Mouse (Mus musculus): ENCODE measurements around the gene Clic6. TPM values are rescaled to one million over a fixed set of nuclear protein-coding genes. Genes with fewer than 3 reads are reported as not detected.
A peak's percentile ranks its signal among the peaks of the same experiment; 100 is the strongest.

Clic6 gene
- total and polyA plus RNA-seq, 3 experiments = 0.24 to 1.2 TPM; not detected in 1

DNA sequence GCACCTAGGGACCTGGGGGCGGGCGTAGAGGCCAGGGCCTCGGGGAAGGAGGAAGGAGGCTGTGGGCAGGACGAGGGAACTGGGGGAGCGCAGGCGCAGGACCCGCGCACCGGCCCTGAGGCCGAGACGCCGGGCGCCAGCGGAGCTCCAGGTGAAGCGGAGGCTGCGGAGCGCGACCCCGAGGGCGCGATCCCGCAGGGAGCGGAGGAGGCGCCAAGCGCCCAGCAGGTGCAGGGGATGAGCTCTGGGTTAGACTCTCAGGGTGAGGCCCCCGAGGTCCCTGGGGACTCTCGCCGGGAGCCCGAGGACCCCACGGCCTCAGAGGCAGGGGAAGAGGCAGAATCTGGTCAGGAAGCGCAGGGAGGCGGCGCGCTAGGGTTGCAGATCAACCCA, 13.0 kb downstream of the Clic6 start:
- dilution Hi-C loops (cut with MboI; ENCODE audit: extremely low pct_ligation_motif_present, extremely low pct_unique_long_range_greater_than_20kb, low sequenced_read_pairs) = no loop called here
- Histone ChIP-seq H3K9ac (ENCODE audit: insufficient read depth, low read depth) (0 out of 2 replicates have a peak overlapping the region, but pooled peaks have one; percentile 1), H3K4me1 (ENCODE audit: control insufficient read depth in 1 of 2, insufficient read depth in 2 of 2) (peaks cover 9 to 42% of the 10 kb centered on the region in 2 experiments), H3K4me3 (replicated peaks in 1 of 3; ENCODE audit: low read depth in 2 of 3, low read length in 2 of 3, poor library complexity in 1 of 3) (peak overlapping the region in 2 of 3 experiments; percentile 10 to 39), H3K4me2 (ENCODE audit: insufficient read depth, low read depth, poor library complexity, severe bottlenecking) (peak overlapping the region; percentile 24), H3K9me3 (replicated peaks; ENCODE audit: low read length) (peaks cover 9% of the 10 kb centered on the region), H3K27me3 (replicated peaks) (no peaks in the 10 kb centered on the region), H3K27ac (ENCODE audit: insufficient read depth, low read depth) (no peak overlapping the region), H3K79me2 (replicated peaks; ENCODE audit: control insufficient read depth, extremely low read depth, insufficient read depth, poor library complexity, severe bottlenecking) (no peaks in the 10 kb centered on the region), H3K36me3 (replicated peaks in 1 of 2; ENCODE audit: control insufficient read depth in 1 of 2, insufficient read depth in 1 of 2, low read length in 1 of 2) (no peaks in the 10 kb centered on the region)
- no peak for DNase-seq (ENCODE audit: extremely low read depth)
- in situ Hi-C loops (cut with MboI; ENCODE audit: low pct_ligation_motif_present, low pct_unique_long_range_greater_than_20kb, low sequenced_read_pairs) = no loop called here
- TF ChIP-seq NRF1 (IDR thresholded peaks at IDR 0.05; ENCODE audit: low read depth, low read length) (peak; percentile 75), TCF12 (IDR thresholded peaks at IDR 0.05; ENCODE audit: low read depth, low read length) (no peak; the same call in 1 of the 2 replicates)

DNA sequence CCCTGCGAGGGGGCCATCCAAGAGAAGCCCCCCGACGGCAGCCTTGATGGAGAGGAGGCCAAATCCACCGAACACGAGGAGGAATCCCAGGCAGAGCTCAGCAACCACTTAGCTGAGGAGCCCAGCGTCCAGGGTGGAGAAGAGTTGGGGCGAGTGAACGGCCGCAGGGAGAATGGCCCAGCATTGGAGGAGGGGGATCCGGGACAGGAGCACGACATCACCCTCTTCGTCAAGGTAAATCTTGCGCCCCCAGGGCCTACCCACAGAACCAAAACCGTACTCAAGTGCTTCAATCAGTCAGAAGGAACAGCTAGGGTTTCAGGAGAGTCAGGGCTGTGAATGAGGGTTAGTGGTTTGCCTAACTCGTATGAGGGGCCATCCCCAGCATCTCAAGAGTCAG, 13.8 kb downstream of the Clic6 start:
- Histone ChIP-seq H3K36me3 (replicated peaks in 1 of 2; ENCODE audit: control insufficient read depth in 1 of 2, insufficient read depth in 1 of 2, low read length in 1 of 2) (no peaks in the 10 kb centered on the region), H3K4me2 (ENCODE audit: insufficient read depth, low read depth, poor library complexity, severe bottlenecking) (peak overlapping the region; percentile 24; the same call in 1 of the 2 replicates), H3K27ac (ENCODE audit: insufficient read depth, low read depth) (no peak overlapping the region), H3K9ac (ENCODE audit: insufficient read depth, low read depth) (no peak overlapping the region), H3K4me1 (ENCODE audit: control insufficient read depth in 1 of 2, insufficient read depth in 2 of 2) (peaks cover 12 to 46% of the 10 kb centered on the region in 2 experiments), H3K4me3 (replicated peaks in 1 of 3; ENCODE audit: low read depth in 2 of 3, low read length in 2 of 3, poor library complexity in 1 of 3) (peak overlapping the region in 2 of 3 experiments; percentile 13 to 39), H3K9me3 (replicated peaks; ENCODE audit: low read length) (peaks cover 9% of the 10 kb centered on the region), H3K27me3 (replicated peaks) (no peaks in the 10 kb centered on the region), H3K79me2 (replicated peaks; ENCODE audit: control insufficient read depth, extremely low read depth, insufficient read depth, poor library complexity, severe bottlenecking) (no peaks in the 10 kb centered on the region)
- DNase-seq (ENCODE audit: extremely low read depth) = peak; percentile 40
- TF ChIP-seq ZMIZ1 (IDR thresholded peaks at IDR 0.05; ENCODE audit: low read depth, low read length) = no peak
- TF ChIP-seq MAX (IDR thresholded peaks at IDR 0.05; ENCODE audit: low read length) = no peak
- TF ChIP-seq EP300 (IDR thresholded peaks at IDR 0.05; ENCODE audit: low read length) = no peak
- TF ChIP-seq NELFE (IDR thresholded peaks at IDR 0.05; ENCODE audit: low read depth, low read length) = no peak
- TF ChIP-seq MYC (IDR thresholded peaks at IDR 0.05; ENCODE audit: low read depth, low read length) = no peak
- no peak for TF ChIP-seq CHD2 (IDR thresholded peaks at IDR 0.05; ENCODE audit: low read length)
- TF ChIP-seq ZKSCAN1 (IDR thresholded peaks at IDR 0.05; ENCODE audit: borderline replicate concordance, low read depth, low read length) = no peak
- TF ChIP-seq MAZ (IDR thresholded peaks at IDR 0.05; ENCODE audit: low read depth, low read length) = no peak
- no peak for TF ChIP-seq UBTF (IDR thresholded peaks at IDR 0.05; ENCODE audit: low read depth, low read length)
- TF ChIP-seq IRF4 (IDR thresholded peaks at IDR 0.05; ENCODE audit: low read depth, low read length) = no peak
- no peak for TF ChIP-seq MXI1 (IDR thresholded peaks at IDR 0.05; ENCODE audit: low read depth, low read length)
- dilution Hi-C loops (cut with MboI; ENCODE audit: extremely low pct_ligation_motif_present, extremely low pct_unique_long_range_greater_than_20kb, low sequenced_read_pairs) = no loop called here
- in situ Hi-C loops (cut with MboI; ENCODE audit: low pct_ligation_motif_present, low pct_unique_long_range_greater_than_20kb, low sequenced_read_pairs) = no loop called here

DNA sequence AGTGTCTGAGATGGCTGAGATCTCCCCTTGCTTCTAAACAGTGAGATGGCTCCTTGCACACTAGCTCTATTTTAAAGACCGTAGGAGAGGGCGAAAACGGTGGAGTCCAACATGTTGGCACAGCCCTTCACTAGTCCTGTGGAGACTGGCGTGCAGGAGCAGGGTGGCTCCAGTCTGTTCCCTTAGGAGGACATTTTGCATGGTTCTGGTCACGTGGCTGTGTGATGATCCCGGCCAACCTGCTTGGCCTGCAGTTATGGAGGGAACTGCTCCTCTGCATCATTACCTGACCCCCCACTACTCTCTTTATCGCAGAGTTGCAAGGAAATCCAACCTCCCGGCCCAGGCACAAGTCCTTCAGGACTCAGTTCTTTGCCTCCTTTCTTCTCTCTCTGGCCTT, 15.0 kb downstream of the Clic6 start:
- Histone ChIP-seq H3K4me2 (ENCODE audit: insufficient read depth, low read depth, poor library complexity, severe bottlenecking) (no peak overlapping the region), H3K27me3 (replicated peaks) (no peaks in the 10 kb centered on the region), H3K4me3 (replicated peaks in 1 of 3; ENCODE audit: low read depth in 2 of 3, low read length in 2 of 3, poor library complexity in 1 of 3) (no peak overlapping the region), H3K4me1 (ENCODE audit: control insufficient read depth in 1 of 2, insufficient read depth in 2 of 2) (peaks cover 12 to 46% of the 10 kb centered on the region in 2 experiments), H3K9me3 (replicated peaks; ENCODE audit: low read length) (peaks cover 9% of the 10 kb centered on the region), H3K79me2 (replicated peaks; ENCODE audit: control insufficient read depth, extremely low read depth, insufficient read depth, poor library complexity, severe bottlenecking) (no peaks in the 10 kb centered on the region), H3K36me3 (replicated peaks in 1 of 2; ENCODE audit: control insufficient read depth in 1 of 2, insufficient read depth in 1 of 2, low read length in 1 of 2) (no peaks in the 10 kb centered on the region), H3K9ac (ENCODE audit: insufficient read depth, low read depth) (no peak overlapping the region), H3K27ac (ENCODE audit: insufficient read depth, low read depth) (no peak overlapping the region)
- dilution Hi-C loops (cut with MboI; ENCODE audit: extremely low pct_ligation_motif_present, extremely low pct_unique_long_range_greater_than_20kb, low sequenced_read_pairs) (no loop called here), in situ Hi-C loops (cut with MboI; ENCODE audit: low pct_ligation_motif_present, low pct_unique_long_range_greater_than_20kb, low sequenced_read_pairs) (no loop called here)
- DNase-seq (ENCODE audit: extremely low read depth) = no peak
- no peak for TF ChIP-seq ZNF384 (IDR thresholded peaks at IDR 0.05; ENCODE audit: low read depth, low read length)
- no peak for TF ChIP-seq MXI1 (IDR thresholded peaks at IDR 0.05; ENCODE audit: low read depth, low read length)
- no peak for TF ChIP-seq ZMIZ1 (IDR thresholded peaks at IDR 0.05; ENCODE audit: low read depth, low read length)
- no peak for TF ChIP-seq MAX (IDR thresholded peaks at IDR 0.05; ENCODE audit: low read length)
- no peak for TF ChIP-seq CHD2 (IDR thresholded peaks at IDR 0.05; ENCODE audit: low read length)
- TF ChIP-seq POLR2A (IDR thresholded peaks at IDR 0.05; ENCODE audit: low read depth, low read length) = no peak
- no peak for TF ChIP-seq TCF12 (IDR thresholded peaks at IDR 0.05; ENCODE audit: low read depth, low read length)
- TF ChIP-seq CHD1 (IDR thresholded peaks at IDR 0.05; ENCODE audit: low read depth, low read length) = no peak
- TF ChIP-seq MAFK (IDR thresholded peaks at IDR 0.05; ENCODE audit: insufficient replicate concordance, low read length) = no peak
- no peak for TF ChIP-seq BHLHE40 (IDR thresholded peaks at IDR 0.05; ENCODE audit: low read depth, low read length)
- TF ChIP-seq JUN (IDR thresholded peaks at IDR 0.05; ENCODE audit: insufficient read depth, low read depth, low read length) = no peak
- TF ChIP-seq NRF1 (IDR thresholded peaks at IDR 0.05; ENCODE audit: low read depth, low read length) = no peak
